Mouse (Mus musculus) CD4-positive, CD25-positive, alpha-beta regulatory T cell (primary cell): ENCODE results near the gene Olfr148. TPM values are rescaled to one million over a fixed set of nuclear protein-coding genes. Genes with fewer than 3 reads are reported as not detected.

Experiments
- polyA plus RNA-seq: library from polyadenylated mRNA; unstranded; fragments of 100-300 nt; shearing (Covaris generic); gene quantifications from one replicate; pipeline ENCODE4 v1.2.1, GENCODE M21; 2017

The Olfr148 gene
- 0.08 TPM for polyA plus RNA-seq

GRCm38 (mm10) chr9:39610355-39610754, at the start of gene Olfr148:
Gene Olfr148, plus strand, starts transcription at chr9:39610655.

GRCm38 (mm10) chr9:39575469-39575868, 35.0 kb upstream of the Olfr148 start, which contains the start of gene Olfr959:
Gene Olfr959, minus strand, starts transcription at chr9:39575569.

GRCm38 (mm10) chr9:39603999-39604453, 6.4 kb upstream of the Olfr148 start, which contains the start of gene AW551984:
Gene AW551984, minus strand, starts transcription at chr9:39604403.

GRCm38 (mm10) chr9:39621073-39621472, 10.6 kb downstream of the Olfr148 start, which contains the start of gene Olfr960:
Gene Olfr960, plus strand, starts transcription at chr9:39621373.

GRCm38 (mm10) chr9:39644785-39645184, 34.3 kb downstream of the Olfr148 start, which contains the start of gene Olfr961:
Gene Olfr961, plus strand, starts transcription at chr9:39645085.

Other genes starting within 250 kb of the Olfr148 start
- not detected for gene Olfr951, start 223.2 kb upstream of the Olfr148 start, polyA plus RNA-seq
- gene Olfr952, start 183.5 kb upstream of the Olfr148 start, polyA plus RNA-seq, result not detected
- gene Olfr954, start 154.0 kb upstream of the Olfr148 start, polyA plus RNA-seq, result not detected
- gene Olfr955, start 138.7 kb upstream of the Olfr148 start, polyA plus RNA-seq, result not detected
- gene Olfr44, start 116.7 kb upstream of the Olfr148 start, polyA plus RNA-seq, result not detected
- not detected for gene Olfr957, start 94.8 kb upstream of the Olfr148 start, polyA plus RNA-seq
- not detected for gene Olfr958, start 56.6 kb upstream of the Olfr148 start, polyA plus RNA-seq
- not detected for gene Olfr959, start 35.1 kb upstream of the Olfr148 start, polyA plus RNA-seq
- gene AW551984, start 6.3 kb upstream of the Olfr148 start, polyA plus RNA-seq, result 0.11 TPM
- not detected for gene Olfr960, start 10.7 kb downstream of the Olfr148 start, polyA plus RNA-seq
- gene Olfr961, start 34.4 kb downstream of the Olfr148 start, polyA plus RNA-seq, result not detected
- gene Olfr963, start 56.5 kb downstream of the Olfr148 start, polyA plus RNA-seq, result not detected
- not detected for gene Olfr149, start 96.5 kb downstream of the Olfr148 start, polyA plus RNA-seq
- gene Olfr965, start 100.7 kb downstream of the Olfr148 start, polyA plus RNA-seq, result not detected
- gene Olfr150, start 120.3 kb downstream of the Olfr148 start, polyA plus RNA-seq, result not detected
- gene Olfr967, start 135.6 kb downstream of the Olfr148 start, polyA plus RNA-seq, result not detected
- 0.06 TPM for gene Olfr968, start 172.6 kb downstream of the Olfr148 start, polyA plus RNA-seq
- gene Olfr969, start 180.3 kb downstream of the Olfr148 start, polyA plus RNA-seq, result not detected
- gene Olfr970, start 198.2 kb downstream of the Olfr148 start, polyA plus RNA-seq, result not detected
- not detected for gene Olfr971, start 226.2 kb downstream of the Olfr148 start, polyA plus RNA-seq